Mouse (Mus musculus): Measurements from ENCODE around the gene Spock2. TPM values are rescaled to one million over a fixed set of nuclear protein-coding genes. Genes with fewer than 3 reads are reported as not detected.

The Spock2 gene
- total RNA-seq (2017), result 0.50 TPM in 1 of 2 replicates, not detected in the other

DNA sequence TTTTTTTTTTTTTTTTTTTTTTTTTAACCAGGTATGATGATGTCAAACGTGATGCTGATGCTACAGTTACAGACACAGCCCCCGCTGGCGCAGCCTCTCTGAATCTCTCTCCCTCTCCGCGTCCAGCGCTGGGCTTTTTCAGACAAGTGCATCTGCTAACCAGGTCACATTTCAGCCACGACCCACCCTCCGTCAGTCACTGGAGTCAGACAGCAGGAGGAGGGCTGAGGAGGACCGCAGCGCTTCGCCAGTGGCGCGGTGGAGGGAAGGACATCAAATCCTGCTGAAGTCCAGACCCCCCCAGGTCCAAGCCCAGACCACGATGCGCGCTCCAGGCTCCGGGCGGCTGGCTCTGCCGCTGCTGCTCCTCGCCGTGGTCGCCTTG, at the start of gene Spock2:
Gene Spock2 (plus strand): TSS at position 74 of the 385 bp plus-strand sequence.
- ATAC-seq (replicated peaks in 1 of 2; ENCODE audit: insufficient read depth in 1 of 2, low FRiP score in 2 of 2, low TSS enrichment in 1 of 2, low read depth in 1 of 2, poor library complexity in 2 of 2, severe bottlenecking in 2 of 2), result peak in 1 of 2 experiments; percentile 8; a peak in 1 of 4 replicates

DNA sequence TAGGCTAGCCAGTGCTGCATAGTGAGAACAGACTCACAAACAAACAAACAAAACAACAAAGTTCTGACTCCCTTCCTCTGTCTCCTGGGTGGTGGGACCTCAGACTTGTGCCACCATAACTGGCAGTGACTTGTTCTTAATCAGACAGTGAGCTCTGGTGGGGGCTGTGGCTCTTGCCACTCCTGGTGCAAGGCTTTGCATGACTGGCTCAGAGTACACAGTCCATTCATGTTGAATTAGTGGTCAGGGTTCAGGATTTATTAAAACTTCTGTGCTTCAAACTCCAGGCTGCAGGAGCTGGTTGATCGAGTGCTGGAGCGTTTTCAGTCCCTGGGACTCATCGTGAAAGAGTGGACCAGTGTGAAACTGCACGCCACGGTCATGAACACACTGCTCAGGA, 43.8 kb upstream of the Spock2 start:
- no peak for ATAC-seq (replicated peaks in 1 of 2; ENCODE audit: insufficient read depth in 1 of 2, low FRiP score in 2 of 2, low TSS enrichment in 1 of 2, low read depth in 1 of 2, poor library complexity in 2 of 2, severe bottlenecking in 2 of 2)

DNA sequence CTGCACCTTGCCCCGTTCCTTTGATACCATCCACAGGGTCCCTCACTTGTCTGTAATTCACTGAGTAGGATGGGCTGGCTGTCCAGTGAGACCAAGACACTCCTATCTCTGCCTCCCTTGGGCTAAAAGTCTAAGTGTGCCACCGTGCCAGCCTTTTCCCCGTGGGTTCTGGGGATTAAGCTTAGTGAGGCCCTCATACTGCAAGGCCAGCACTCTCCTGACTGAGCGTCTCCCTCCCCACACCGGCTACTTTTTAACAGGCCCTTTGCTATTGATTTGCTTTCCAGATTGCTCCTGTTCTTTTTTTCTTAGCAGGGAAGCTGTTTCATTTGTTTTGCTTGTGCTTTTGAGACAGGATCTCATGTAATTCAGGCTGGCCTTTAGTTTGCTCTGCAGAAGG, 43.1 kb upstream of the Spock2 start:
- ATAC-seq (replicated peaks in 1 of 2; ENCODE audit: insufficient read depth in 1 of 2, low FRiP score in 2 of 2, low TSS enrichment in 1 of 2, low read depth in 1 of 2, poor library complexity in 2 of 2, severe bottlenecking in 2 of 2), result no peak

DNA sequence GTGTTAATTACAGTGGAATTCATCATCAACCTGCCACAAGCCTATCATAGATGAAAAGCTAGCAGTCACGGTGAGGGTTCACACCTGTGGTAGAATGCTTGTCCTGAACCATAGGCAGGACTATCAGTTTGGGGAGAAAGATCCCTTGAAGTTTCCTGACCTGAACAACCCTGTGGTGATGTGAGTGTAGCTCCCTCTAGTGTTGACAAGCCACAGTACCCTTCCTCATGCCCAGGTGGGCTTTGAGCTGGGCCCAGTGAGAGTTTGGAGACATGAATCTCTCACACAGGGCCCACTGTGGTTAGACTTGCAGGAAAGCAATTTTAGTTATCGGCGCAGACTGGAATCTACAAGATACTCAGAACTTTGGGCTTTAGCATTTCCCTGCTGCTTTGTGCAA, 39.5 kb upstream of the Spock2 start:
- peak; percentile 56 to 74; a peak in 2 of 4 replicates for ATAC-seq (replicated peaks in 1 of 2; ENCODE audit: insufficient read depth in 1 of 2, low FRiP score in 2 of 2, low TSS enrichment in 1 of 2, low read depth in 1 of 2, poor library complexity in 2 of 2, severe bottlenecking in 2 of 2)

DNA sequence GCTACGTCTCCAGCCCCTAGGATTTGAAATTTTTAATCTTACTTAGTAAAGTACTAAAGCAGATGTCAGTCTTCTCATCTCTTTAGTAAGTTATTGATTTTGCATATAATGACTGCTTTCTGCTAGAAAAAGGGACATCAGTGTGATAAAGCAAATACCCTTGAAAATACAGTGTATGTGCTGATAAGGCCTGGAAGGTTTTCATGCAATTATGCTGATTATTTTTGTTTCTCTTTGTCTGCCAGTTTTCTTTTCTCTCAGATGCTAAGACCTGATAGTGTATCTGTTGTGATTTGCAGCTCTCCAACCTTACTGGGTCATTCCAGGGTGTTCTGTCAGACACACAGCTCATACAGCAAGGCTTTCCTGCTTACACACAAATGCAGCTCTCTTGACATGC, 30.9 kb upstream of the Spock2 start:
- no peak for ATAC-seq (replicated peaks in 1 of 2; ENCODE audit: insufficient read depth in 1 of 2, low FRiP score in 2 of 2, low TSS enrichment in 1 of 2, low read depth in 1 of 2, poor library complexity in 2 of 2, severe bottlenecking in 2 of 2)

DNA sequence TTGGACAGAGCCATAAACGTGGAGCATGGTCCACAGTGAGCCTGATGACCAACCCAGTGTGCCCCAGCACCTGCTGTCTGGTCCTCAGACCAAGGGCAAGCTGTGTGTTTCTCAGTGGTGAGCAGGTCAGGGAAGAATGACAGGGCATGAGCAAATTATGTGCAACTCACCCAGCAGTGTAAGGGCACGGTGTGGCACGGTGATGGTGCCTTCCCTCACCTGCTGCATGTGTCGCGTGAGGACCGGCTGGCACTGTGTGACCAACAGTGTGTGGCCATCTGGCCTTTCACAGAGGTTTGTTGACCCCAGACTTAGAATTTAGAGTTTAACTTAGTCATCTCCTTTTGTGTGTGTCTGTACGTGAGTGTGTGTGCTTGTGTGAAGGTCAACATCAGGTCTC, 28.8 kb upstream of the Spock2 start:
- ATAC-seq (replicated peaks in 1 of 2; ENCODE audit: insufficient read depth in 1 of 2, low FRiP score in 2 of 2, low TSS enrichment in 1 of 2, low read depth in 1 of 2, poor library complexity in 2 of 2, severe bottlenecking in 2 of 2), result no peak

DNA sequence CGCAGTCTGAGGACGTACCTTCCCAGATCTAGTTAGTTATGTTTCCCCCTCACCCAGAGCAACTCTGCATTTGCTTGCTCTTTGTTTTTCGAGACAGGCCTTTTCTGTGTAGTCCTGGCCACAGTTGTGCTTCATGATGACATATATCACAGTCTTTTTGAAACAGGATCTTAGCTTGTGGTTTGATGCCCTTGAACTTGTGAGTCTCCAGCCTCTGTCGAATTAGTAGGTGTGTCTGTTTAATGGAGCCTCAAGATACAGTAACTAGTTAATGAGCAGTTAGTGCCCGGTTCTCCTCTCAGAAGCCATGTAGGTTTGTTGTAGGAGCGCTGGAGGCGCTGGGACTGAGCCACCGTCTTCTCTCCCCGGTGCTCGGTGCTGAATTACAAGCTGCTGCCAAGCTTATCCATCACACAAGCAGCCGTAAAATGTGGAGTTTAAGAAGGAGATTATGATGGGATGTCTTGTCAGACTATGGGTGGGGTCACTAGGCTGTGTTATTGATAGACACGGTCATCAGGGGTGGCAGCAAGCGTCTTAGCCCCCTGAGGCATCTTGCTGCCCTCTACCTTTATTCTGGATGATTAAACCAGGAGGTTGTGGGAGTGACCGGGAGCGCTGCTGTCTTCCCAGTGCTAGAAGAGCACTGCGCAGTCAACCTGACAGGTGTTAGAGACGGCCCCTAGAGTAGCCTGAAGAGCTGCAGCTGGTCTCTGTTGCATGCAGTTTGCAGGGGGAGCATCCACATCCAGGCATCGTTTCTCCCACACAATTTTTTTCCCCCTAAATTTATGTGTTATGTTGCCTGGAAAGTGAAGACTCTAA, 28.1 kb upstream of the Spock2 start:
- no peak for ATAC-seq (replicated peaks in 1 of 2; ENCODE audit: insufficient read depth in 1 of 2, low FRiP score in 2 of 2, low TSS enrichment in 1 of 2, low read depth in 1 of 2, poor library complexity in 2 of 2, severe bottlenecking in 2 of 2)

DNA sequence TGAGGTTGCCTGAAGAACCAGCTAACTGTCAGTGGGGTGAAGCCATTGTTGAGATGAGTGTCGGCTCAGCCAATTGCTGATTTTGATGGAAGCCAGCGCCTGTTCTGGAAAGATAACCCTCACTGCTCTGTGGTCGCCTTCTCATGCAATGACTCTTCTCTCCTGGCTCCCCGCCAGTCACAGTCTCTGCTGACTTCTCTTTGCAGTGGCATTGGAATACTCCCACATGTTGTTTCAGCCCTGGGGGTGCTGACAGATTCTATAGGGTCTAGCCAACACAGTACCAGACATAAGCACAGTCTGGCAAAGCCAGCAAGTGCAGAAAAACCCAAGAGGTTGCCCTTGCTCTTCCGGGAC, 27.5 kb upstream of the Spock2 start:
- ATAC-seq (replicated peaks in 1 of 2; ENCODE audit: insufficient read depth in 1 of 2, low FRiP score in 2 of 2, low TSS enrichment in 1 of 2, low read depth in 1 of 2, poor library complexity in 2 of 2, severe bottlenecking in 2 of 2), result peak; percentile 33 to 46; a peak in 1 of 4 replicates

DNA sequence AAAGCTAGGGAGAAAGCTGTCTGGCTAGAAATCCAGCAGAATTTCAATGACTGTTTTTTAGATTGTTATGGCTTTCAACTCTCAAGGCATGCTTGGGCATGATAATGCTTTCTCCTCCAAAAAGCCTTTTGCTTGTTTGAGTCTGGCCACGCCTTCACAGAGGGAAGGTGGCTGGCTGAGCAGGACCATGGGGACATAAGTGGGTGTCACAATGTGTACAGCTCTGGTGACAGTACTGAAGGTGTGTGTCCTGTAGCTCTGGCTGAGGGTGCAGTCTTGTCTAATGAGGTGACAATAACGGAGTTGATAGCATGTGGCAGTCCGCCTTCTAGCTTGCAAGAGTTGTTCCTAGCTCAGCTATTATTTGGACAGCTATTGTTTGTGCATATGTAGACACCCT, 25.8 kb upstream of the Spock2 start:
- ATAC-seq (replicated peaks in 1 of 2; ENCODE audit: insufficient read depth in 1 of 2, low FRiP score in 2 of 2, low TSS enrichment in 1 of 2, low read depth in 1 of 2, poor library complexity in 2 of 2, severe bottlenecking in 2 of 2), result no peak

DNA sequence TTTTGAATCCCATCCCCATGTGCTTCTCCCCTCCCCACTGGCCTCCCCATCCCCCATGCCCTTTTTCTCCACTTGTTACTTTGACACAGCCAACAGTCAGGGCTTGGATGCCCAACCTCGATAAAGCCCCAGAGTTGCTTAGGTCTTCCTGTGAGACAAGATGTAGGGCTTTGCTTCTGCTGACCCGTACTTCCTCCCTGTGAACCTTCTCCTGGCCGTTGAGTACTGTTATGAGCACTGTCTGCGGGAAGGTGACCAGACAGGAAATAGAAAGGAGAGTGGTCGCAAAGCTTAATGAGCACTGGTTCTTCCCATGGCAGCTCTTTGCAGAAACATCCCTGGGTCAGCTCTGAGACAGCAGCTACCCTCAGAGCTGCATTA, 25.4 kb upstream of the Spock2 start:
- no peak for ATAC-seq (replicated peaks in 1 of 2; ENCODE audit: insufficient read depth in 1 of 2, low FRiP score in 2 of 2, low TSS enrichment in 1 of 2, low read depth in 1 of 2, poor library complexity in 2 of 2, severe bottlenecking in 2 of 2)

DNA sequence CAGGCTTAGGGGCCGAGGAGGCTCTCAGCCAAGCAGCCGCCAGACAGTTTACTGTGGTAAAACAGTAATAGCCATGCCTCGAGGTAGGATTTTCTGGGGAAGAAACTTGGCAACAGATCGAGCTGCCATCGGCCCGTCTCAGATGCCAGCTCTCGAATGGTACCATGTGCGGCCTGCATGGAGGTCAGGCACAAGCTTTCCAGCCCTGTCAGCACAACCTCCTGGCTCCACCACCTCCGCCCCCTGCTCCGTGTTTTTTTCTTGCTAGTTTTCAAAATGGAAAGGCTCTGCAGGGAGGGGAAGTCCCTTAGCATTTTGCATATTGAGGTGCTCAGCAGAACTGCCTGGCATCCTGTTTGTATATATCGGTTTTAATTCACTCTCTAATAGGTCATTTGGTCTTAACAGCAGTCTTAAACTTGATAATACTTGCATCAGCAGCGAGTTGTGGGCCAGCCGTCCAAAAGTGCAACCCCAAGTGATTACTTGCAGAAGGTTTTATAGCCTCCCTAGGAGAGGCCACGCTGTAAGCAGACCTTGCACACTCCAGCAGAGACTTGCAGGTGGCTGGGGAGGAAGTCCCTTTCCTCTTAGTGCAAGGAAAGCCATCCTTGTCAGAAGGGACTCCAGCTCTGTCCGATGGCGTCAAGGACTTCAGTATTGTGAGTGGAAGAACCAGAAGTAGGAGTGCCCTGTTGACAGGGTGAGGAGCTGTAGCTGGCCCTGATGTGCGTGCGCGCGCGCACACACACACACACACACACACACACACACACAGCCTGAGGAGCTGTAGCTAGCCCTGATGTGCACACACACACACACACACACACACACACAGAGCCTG, 24.8 kb upstream of the Spock2 start:
- ATAC-seq (replicated peaks in 1 of 2; ENCODE audit: insufficient read depth in 1 of 2, low FRiP score in 2 of 2, low TSS enrichment in 1 of 2, low read depth in 1 of 2, poor library complexity in 2 of 2, severe bottlenecking in 2 of 2), result peak; percentile 20 to 41

DNA sequence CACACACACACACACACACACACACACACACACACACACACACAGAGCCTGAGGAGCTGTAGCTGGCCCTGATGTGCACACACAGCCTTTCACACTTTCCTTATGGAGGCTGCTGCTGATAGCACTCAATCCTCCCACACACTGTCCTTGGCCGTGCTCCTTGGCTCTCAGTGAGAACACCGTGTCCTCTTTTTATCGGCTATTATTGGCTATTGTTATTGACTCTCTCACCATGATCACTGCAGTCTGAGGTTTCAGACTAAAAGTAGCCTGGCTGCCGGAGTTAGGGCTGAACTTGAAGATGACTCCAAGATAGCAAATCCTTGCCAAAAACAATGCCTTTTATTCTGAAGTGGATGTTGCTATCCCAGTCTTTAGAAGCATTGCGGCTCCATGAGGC, 24.1 kb upstream of the Spock2 start:
- ATAC-seq (replicated peaks in 1 of 2; ENCODE audit: insufficient read depth in 1 of 2, low FRiP score in 2 of 2, low TSS enrichment in 1 of 2, low read depth in 1 of 2, poor library complexity in 2 of 2, severe bottlenecking in 2 of 2), result no peak

DNA sequence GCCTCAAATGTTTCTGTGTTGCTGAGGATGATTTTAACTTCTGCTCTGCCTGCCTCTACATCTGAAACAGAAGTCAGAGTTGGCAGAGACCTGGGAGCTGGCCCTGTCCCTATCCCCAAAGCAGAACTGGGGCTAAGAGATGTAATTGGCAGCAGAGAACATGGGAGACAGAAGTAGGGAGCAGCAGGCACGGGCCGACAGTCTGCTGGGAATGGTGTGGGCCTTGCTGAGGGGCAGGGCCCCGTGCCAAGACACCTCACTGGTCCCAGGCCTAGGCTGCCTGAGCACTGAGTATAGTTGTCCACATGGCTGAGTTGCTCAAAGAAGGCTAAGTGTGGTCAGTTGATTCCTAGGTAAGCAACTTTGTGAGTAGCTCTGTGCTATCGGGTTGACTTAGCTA, 22.0 kb upstream of the Spock2 start:
- ATAC-seq (replicated peaks in 1 of 2; ENCODE audit: insufficient read depth in 1 of 2, low FRiP score in 2 of 2, low TSS enrichment in 1 of 2, low read depth in 1 of 2, poor library complexity in 2 of 2, severe bottlenecking in 2 of 2), result no peak

DNA sequence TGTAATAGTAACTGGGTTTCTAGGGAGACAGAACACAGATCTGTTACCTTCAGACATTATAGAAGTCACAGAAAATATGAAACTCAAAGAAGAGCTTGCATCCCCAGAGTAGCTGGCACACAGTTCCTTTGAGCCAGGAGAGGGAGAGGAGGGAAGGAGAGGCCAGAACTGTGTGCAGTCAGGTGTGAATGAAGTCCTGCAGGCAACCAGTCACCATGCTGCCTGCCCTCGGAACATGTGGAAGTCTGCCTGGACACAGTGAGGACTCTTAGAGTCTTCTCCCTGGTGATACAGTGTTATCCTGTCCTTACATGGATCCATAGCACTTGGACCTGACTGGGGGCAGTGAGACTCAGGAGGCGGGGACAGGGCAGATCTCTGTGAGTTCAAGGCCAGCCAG, 13.7 kb upstream of the Spock2 start:
- ATAC-seq (replicated peaks in 1 of 2; ENCODE audit: insufficient read depth in 1 of 2, low FRiP score in 2 of 2, low TSS enrichment in 1 of 2, low read depth in 1 of 2, poor library complexity in 2 of 2, severe bottlenecking in 2 of 2), result no peak

DNA sequence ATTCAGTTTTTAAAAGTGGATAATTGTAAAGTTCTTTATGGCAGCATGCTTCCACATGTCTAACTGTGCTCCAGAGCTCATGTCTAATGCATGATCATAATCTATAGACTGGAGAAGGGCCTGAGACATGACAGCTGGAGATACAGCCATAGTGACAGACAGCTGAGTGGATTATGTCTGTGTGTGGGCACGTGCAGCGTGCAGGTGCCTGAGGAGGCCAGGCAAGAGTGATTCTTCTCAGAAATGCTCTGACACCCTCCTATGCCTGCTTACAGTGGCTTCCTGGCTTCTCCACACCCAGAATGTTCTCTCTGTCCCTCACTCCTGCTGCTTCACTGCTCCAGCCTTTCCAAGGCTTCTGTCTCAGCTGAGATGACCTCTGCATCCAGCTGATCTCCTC, 12.3 kb upstream of the Spock2 start:
- no peak for ATAC-seq (replicated peaks in 1 of 2; ENCODE audit: insufficient read depth in 1 of 2, low FRiP score in 2 of 2, low TSS enrichment in 1 of 2, low read depth in 1 of 2, poor library complexity in 2 of 2, severe bottlenecking in 2 of 2)

DNA sequence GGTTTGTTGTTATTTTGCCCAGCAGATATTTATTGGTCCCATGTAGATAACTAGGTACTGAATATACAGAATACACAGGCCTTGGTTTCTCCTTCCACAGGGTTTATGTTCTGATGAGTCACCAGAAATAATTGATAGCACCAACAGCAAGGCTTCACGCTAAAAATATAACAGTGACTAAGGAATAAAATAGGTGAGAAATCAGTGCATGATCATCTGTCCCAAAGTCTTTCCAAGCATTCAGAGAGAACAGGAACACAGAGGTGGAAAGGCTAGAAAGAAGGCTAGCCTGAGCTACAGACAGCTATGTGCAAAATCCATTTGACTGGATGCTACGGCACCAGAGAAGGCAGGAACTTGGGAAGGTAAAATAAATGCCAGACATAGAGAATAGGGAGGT, 10.5 kb upstream of the Spock2 start:
- ATAC-seq (replicated peaks in 1 of 2; ENCODE audit: insufficient read depth in 1 of 2, low FRiP score in 2 of 2, low TSS enrichment in 1 of 2, low read depth in 1 of 2, poor library complexity in 2 of 2, severe bottlenecking in 2 of 2), result no peak

DNA sequence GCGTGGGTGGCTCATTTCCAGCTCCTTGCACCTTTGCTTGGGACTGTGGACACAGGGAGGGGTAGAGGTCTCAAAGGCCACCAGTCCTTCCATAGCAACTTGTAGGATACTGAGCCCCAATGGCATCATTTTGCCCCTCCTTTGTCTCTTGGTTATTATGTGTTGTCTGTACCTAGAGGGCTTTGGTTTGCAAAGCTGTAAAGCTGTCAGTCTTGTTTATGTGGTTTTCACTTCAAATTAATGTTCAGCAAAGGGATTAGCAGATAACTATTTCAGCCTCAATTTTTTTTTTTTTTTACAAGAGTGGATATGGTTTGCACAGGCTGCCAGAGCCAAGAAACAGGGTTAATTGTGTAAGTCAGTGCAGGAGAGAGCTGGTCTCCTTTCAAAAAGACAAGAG, 9.7 kb upstream of the Spock2 start:
- ATAC-seq (replicated peaks in 1 of 2; ENCODE audit: insufficient read depth in 1 of 2, low FRiP score in 2 of 2, low TSS enrichment in 1 of 2, low read depth in 1 of 2, poor library complexity in 2 of 2, severe bottlenecking in 2 of 2), result no peak

DNA sequence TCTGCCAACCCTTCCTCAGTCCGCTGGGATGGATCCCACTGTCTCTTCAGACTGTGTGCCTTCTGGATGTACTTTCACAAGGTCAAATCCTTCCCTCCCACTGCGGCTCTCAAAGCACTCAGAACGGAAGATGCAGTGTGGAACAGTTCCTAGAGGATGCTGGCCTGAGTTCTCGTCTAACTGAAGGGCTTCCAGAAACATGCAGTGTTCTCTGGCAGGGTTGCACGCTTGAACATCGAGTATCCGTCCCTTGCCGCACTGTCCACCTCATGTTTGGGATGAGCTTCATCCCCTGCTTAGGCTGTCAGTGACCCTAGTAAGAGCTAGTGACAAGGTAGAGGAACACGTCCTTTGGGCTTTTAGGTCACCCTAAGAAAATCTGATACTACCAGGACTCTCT, 8.9 kb upstream of the Spock2 start:
- ATAC-seq (replicated peaks in 1 of 2; ENCODE audit: insufficient read depth in 1 of 2, low FRiP score in 2 of 2, low TSS enrichment in 1 of 2, low read depth in 1 of 2, poor library complexity in 2 of 2, severe bottlenecking in 2 of 2), result no peak

DNA sequence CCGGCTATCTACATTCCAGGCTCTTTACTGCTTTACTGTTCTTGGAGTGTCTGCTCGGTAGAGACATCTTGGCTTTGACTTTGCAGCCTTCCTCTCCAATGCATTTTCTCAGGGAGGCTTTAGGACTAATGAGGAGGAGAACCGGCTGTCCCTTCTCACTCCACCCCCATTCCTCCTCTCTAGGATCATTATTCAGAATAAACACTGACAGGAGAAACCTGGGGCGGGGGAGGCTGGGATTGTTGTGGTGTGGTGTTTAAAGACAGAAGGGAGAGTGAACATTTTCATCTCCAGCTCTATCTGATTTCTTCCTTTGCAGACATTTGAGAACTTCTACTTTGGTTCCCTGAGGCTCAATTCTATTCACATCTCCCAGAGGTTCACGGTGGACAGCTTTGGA, 8.2 kb upstream of the Spock2 start:
- no peak for ATAC-seq (replicated peaks in 1 of 2; ENCODE audit: insufficient read depth in 1 of 2, low FRiP score in 2 of 2, low TSS enrichment in 1 of 2, low read depth in 1 of 2, poor library complexity in 2 of 2, severe bottlenecking in 2 of 2)

Measured in hematopoietic stem cell, adult 5-6 weeks (primary cell).